Mouse (Mus musculus): ENCODE results near the gene Foxn4. TPM values are rescaled to one million over a fixed set of nuclear protein-coding genes. Genes with fewer than 3 reads are reported as not detected.

The Foxn4 gene
- polyA plus RNA-seq, 2 experiments: not detected

- DNase-seq (ENCODE audit: low read depth in 3 of 3, low spot score in 3 of 3): no peak
- TF ChIP-seq EP300 (IDR thresholded peaks at IDR 0.05; ENCODE audit: low read depth) (no peak), CTCF (IDR thresholded peaks at IDR 0.05; ENCODE audit: low read depth) (peak; percentile 73)
- Histone ChIP-seq H3K4me3 (ENCODE audit: insufficient read depth in 1 of 2, low read depth in 2 of 2, low read length in 2 of 2) (no peak overlapping the region), H3K4me1 (replicated peaks; ENCODE audit: control insufficient read depth in 2 of 2, insufficient read depth in 2 of 2, low read length in 1 of 2) (no peaks in the 10 kb centered on the region), H3K27ac (no peak overlapping the region), H3K9me3 (ENCODE audit: control insufficient read depth, low read length) (no peaks in the 10 kb centered on the region), H3K27me3 (ENCODE audit: control insufficient read depth, insufficient read depth, low read length) (no peaks in the 10 kb centered on the region; the same call in 1 of the 2 replicates), H3K9ac (replicated peaks) (no peak overlapping the region), H3K4me2 (ENCODE audit: low read depth) (no peak overlapping the region), H3K36me3 (replicated peaks; ENCODE audit: control insufficient read depth, insufficient read depth, low read depth) (no peaks in the 10 kb centered on the region)
- no peak for ATAC-seq (ENCODE audit: insufficient read depth)
- 41% methylated on average over 4 of the region's 4 CpGs for WGBS (ENCODE audit: insufficient replicate concordance)
These were observed 12.5 kb upstream of the Foxn4 start for GRCm38 (mm10) chr5:114286102-114286501.

- WGBS (ENCODE audit: insufficient replicate concordance): 75% methylated on average over 3 of the region's 3 CpGs
- no peaks in the 10 kb centered on the region for H3K4me1 ChIP-seq (replicated peaks; ENCODE audit: control insufficient read depth in 2 of 2, insufficient read depth in 2 of 2, low read length in 1 of 2)
- no peak overlapping the region for H3K27ac ChIP-seq
- DNase-seq (ENCODE audit: low read depth in 3 of 3, low spot score in 3 of 3) (no peak), ATAC-seq (ENCODE audit: insufficient read depth) (no peak)
- TF ChIP-seq CTCF (IDR thresholded peaks at IDR 0.05; ENCODE audit: low read depth) (no peak), EP300 (IDR thresholded peaks at IDR 0.05; ENCODE audit: low read depth) (no peak)
- H3K4me3 ChIP-seq (ENCODE audit: insufficient read depth in 1 of 2, low read depth in 2 of 2, low read length in 2 of 2): no peak overlapping the region
- no peak overlapping the region for H3K9ac ChIP-seq (replicated peaks)
- H3K9me3 ChIP-seq (ENCODE audit: control insufficient read depth, low read length): no peaks in the 10 kb centered on the region
- no peak overlapping the region for H3K4me2 ChIP-seq (ENCODE audit: low read depth)
- H3K36me3 ChIP-seq (replicated peaks; ENCODE audit: control insufficient read depth, insufficient read depth, low read depth): no peaks in the 10 kb centered on the region
- H3K27me3 ChIP-seq (ENCODE audit: control insufficient read depth, insufficient read depth, low read length): no peaks in the 10 kb centered on the region; the same call in 1 of the 2 replicates
These were observed 11.7 kb upstream of the Foxn4 start for GRCm38 (mm10) chr5:114285398-114285700.

- no peak for DNase-seq (ENCODE audit: low read depth in 3 of 3, low spot score in 3 of 3)
- H3K4me2 ChIP-seq (ENCODE audit: low read depth): no peak overlapping the region
- no peaks in the 10 kb centered on the region for H3K36me3 ChIP-seq (replicated peaks; ENCODE audit: control insufficient read depth, insufficient read depth, low read depth)
- no peaks in the 10 kb centered on the region for H3K4me1 ChIP-seq (replicated peaks; ENCODE audit: control insufficient read depth in 2 of 2, insufficient read depth in 2 of 2, low read length in 1 of 2)
- H3K9ac ChIP-seq (replicated peaks): no peak overlapping the region
- TF ChIP-seq CTCF (IDR thresholded peaks at IDR 0.05; ENCODE audit: low read depth): no peak
- TF ChIP-seq EP300 (IDR thresholded peaks at IDR 0.05; ENCODE audit: low read depth): no peak
- no peak overlapping the region for H3K4me3 ChIP-seq (ENCODE audit: insufficient read depth in 1 of 2, low read depth in 2 of 2, low read length in 2 of 2)
- no peak for ATAC-seq (ENCODE audit: insufficient read depth)
- H3K9me3 ChIP-seq (ENCODE audit: control insufficient read depth, low read length): no peaks in the 10 kb centered on the region
- WGBS (ENCODE audit: insufficient replicate concordance): 55% methylated on average over 13 of the region's 13 CpGs
- no peaks in the 10 kb centered on the region; the same call in 1 of the 2 replicates for H3K27me3 ChIP-seq (ENCODE audit: control insufficient read depth, insufficient read depth, low read length)
- H3K27ac ChIP-seq: no peak overlapping the region
These were observed 11.2 kb upstream of the Foxn4 start for GRCm38 (mm10) chr5:114284604-114285397.

- TF ChIP-seq EP300 (IDR thresholded peaks at IDR 0.05; ENCODE audit: low read depth) (no peak), CTCF (IDR thresholded peaks at IDR 0.05; ENCODE audit: low read depth) (no peak)
- Histone ChIP-seq H3K9ac (replicated peaks) (no peak overlapping the region), H3K27ac (no peak overlapping the region), H3K4me1 (replicated peaks; ENCODE audit: control insufficient read depth in 2 of 2, insufficient read depth in 2 of 2, low read length in 1 of 2) (no peaks in the 10 kb centered on the region), H3K27me3 (ENCODE audit: control insufficient read depth, insufficient read depth, low read length) (no peaks in the 10 kb centered on the region), H3K4me3 (ENCODE audit: insufficient read depth in 1 of 2, low read depth in 2 of 2, low read length in 2 of 2) (no peak overlapping the region), H3K9me3 (ENCODE audit: control insufficient read depth, low read length) (no peaks in the 10 kb centered on the region), H3K4me2 (ENCODE audit: low read depth) (no peak overlapping the region), H3K36me3 (replicated peaks; ENCODE audit: control insufficient read depth, insufficient read depth, low read depth) (no peaks in the 10 kb centered on the region)
- no peak for DNase-seq (ENCODE audit: low read depth in 3 of 3, low spot score in 3 of 3)
- no peak for ATAC-seq (ENCODE audit: insufficient read depth)
- 34% methylated on average over 6 of the region's 6 CpGs for WGBS (ENCODE audit: insufficient replicate concordance)
These were observed 8.7 kb upstream of the Foxn4 start for GRCm38 (mm10) chr5:114282346-114282745.

- Histone ChIP-seq H3K4me3 (ENCODE audit: insufficient read depth in 1 of 2, low read depth in 2 of 2, low read length in 2 of 2) (no peak overlapping the region), H3K4me2 (ENCODE audit: low read depth) (no peak overlapping the region), H3K27ac (no peak overlapping the region), H3K36me3 (replicated peaks; ENCODE audit: control insufficient read depth, insufficient read depth, low read depth) (no peaks in the 10 kb centered on the region), H3K4me1 (replicated peaks; ENCODE audit: control insufficient read depth in 2 of 2, insufficient read depth in 2 of 2, low read length in 1 of 2) (no peaks in the 10 kb centered on the region), H3K9ac (replicated peaks) (no peak overlapping the region), H3K9me3 (ENCODE audit: control insufficient read depth, low read length) (no peaks in the 10 kb centered on the region), H3K27me3 (ENCODE audit: control insufficient read depth, insufficient read depth, low read length) (peaks cover 22% of the 10 kb centered on the region)
- 58% methylated on average over 12 of the region's 12 CpGs for WGBS (ENCODE audit: insufficient replicate concordance)
- ATAC-seq (ENCODE audit: insufficient read depth) (no peak), DNase-seq (ENCODE audit: low read depth in 3 of 3, low spot score in 3 of 3) (no peak)
- TF ChIP-seq CTCF (IDR thresholded peaks at IDR 0.05; ENCODE audit: low read depth) (no peak), EP300 (IDR thresholded peaks at IDR 0.05; ENCODE audit: low read depth) (no peak)
These were observed 6.0 kb upstream of the Foxn4 start for GRCm38 (mm10) chr5:114279382-114280143.

Measured in liver, embryonic 14.5 days (tissue).